Mouse (Mus musculus): ENCODE measurements at regions not wholly inside any gene's neighbourhood (a gene's known extent, or its start where the extent isn't known, plus 50 kb on each side); places are given as distances from the start of the nearest gene placed in this dataset.

- TF ChIP-seq CTCF (IDR thresholded peaks at IDR 0.05; ENCODE audit: low read depth, low read length) (no peak), TAL1 (conservative IDR thresholded peaks at IDR 0.05; ENCODE audit: low read depth, low read length) (no peak), GATA1 (IDR thresholded peaks at IDR 0.05; ENCODE audit: borderline replicate concordance, low read length) (no peak), POLR2AphosphoS5 (IDR thresholded peaks at IDR 0.05; ENCODE audit: insufficient replicate concordance, low read depth, low read length) (no peak), GATA2 (IDR thresholded peaks at IDR 0.05; ENCODE audit: borderline replicate concordance, low read depth, low read length) (no peak)
These were observed 172.7 kb upstream of the Fstl4 start for GRCm38 (mm10) chr11:52591596-52592180.

Data from G1E (cell line).